Comparison of ENCODE assay signal across 9 mouse cellular contexts in genomic region chr6:12315070-12315909, GRCm38 (mm10).
DNase-seq lines count a peak whose midpoint lies in the region; ATAC-seq and TF ChIP-seq lines count a peak whose summit lies in the region.
"Had no signal": no experiment of that assay in that cellular context is flagged by ENCODE, and none has a peak within 500 bp of the region (broad histone marks: within the 10 kb centered on the region; RNA-seq: fewer than 3 reads in every experiment).

No protein-coding gene starts in this region.

- H3K4me2 ChIP-seq in forebrain, embryonic 12.5 days, result no peak overlapping the region
- H3K4me2 ChIP-seq: embryonic facial prominence, embryonic 15.5 days; liver, embryonic 13.5 days had no signal

- POLR2A ChIA-PET in Patski (lab: Charles Lee), result no interaction called here

- peak; percentile 69 for TF ChIP-seq CTCF in left cerebral cortex, adult 2 months (IDR thresholded peaks at IDR 0.05)
- peak; percentile 56 for TF ChIP-seq CTCF in Patski (IDR thresholded peaks at IDR 0.05)

- H3K27ac ChIP-seq in left cerebral cortex, adult 2 months, result no peak overlapping the region
- H3K27ac ChIP-seq in forebrain, embryonic 12.5 days, result no peak overlapping the region
- H3K27ac ChIP-seq: embryonic facial prominence, embryonic 15.5 days; liver, embryonic 13.5 days had no signal

- H3K27me3 ChIP-seq in Patski, result peaks cover 16% of the 10 kb centered on the region
- H3K27me3 ChIP-seq in forebrain, embryonic 12.5 days, result no peaks in the 10 kb centered on the region
- H3K27me3 ChIP-seq: embryonic facial prominence, embryonic 15.5 days; liver, embryonic 13.5 days had no signal

- in situ Hi-C loops in Patski (cut with MboI; ENCODE audit: low pct_unique_long_range_greater_than_20kb), result no loop called here

- H3K4me3 ChIP-seq in left cerebral cortex, adult 2 months, result no peak overlapping the region
- H3K4me3 ChIP-seq in forebrain, embryonic 12.5 days (replicated peaks), result no peak overlapping the region
- H3K4me3 ChIP-seq: embryonic facial prominence, embryonic 15.5 days; liver, embryonic 13.5 days had no signal

- no peak for ATAC-seq in Patski
- peak; percentile 63 for ATAC-seq in forebrain, embryonic 12.5 days (ENCODE audit: low FRiP score)

- CTCF ChIA-PET in Patski (lab: Charles Lee), result interaction anchor here (1.2 to 1.6 kb wide), 4 partner anchors 8 to 844 kb away, joined by 4 to 5 read pairs (median 4); no protein-coding TSS in a partner anchor

- 64% methylated on average over 7 of the region's 7 CpGs for WGBS in forebrain, embryonic 12.5 days

- no peaks in the 10 kb centered on the region for H3K36me3 ChIP-seq in forebrain, embryonic 12.5 days (replicated peaks)
- H3K36me3 ChIP-seq: embryonic facial prominence, embryonic 15.5 days; liver, embryonic 13.5 days had no signal

- H3K4me1 ChIP-seq in forebrain, embryonic 12.5 days, result no peaks in the 10 kb centered on the region
- H3K4me1 ChIP-seq: embryonic facial prominence, embryonic 15.5 days; liver, embryonic 13.5 days had no signal

- intact Hi-C loops in left cerebral cortex, adult 2 months (cut with DNase I), result loop anchor here (2.0 kb wide), 1 partner anchor 838 kb away; no protein-coding TSS in a partner anchor
- intact Hi-C loops in left cerebral cortex, postnatal 36 days (cut with DNase I), result loop anchor here (1.0 to 5.0 kb wide), 2 partner anchors 837 to 967 kb away; no protein-coding TSS in a partner anchor
- intact Hi-C loops in left cerebral cortex, postnatal 25 days (cut with DNase I), result loop anchor here (2.0 to 5.0 kb wide), 2 partner anchors 838 to 967 kb away; no protein-coding TSS in a partner anchor

- H3K9ac ChIP-seq in forebrain, embryonic 12.5 days, result no peak overlapping the region
- H3K9ac ChIP-seq: embryonic facial prominence, embryonic 15.5 days; liver, embryonic 13.5 days had no signal

- H3K9me3 ChIP-seq in forebrain, embryonic 12.5 days, result no peaks in the 10 kb centered on the region
- H3K9me3 ChIP-seq: embryonic facial prominence, embryonic 15.5 days; liver, embryonic 13.5 days had no signal

- DNase-seq in left cerebral cortex, adult 2 months (ENCODE audit: extremely low spot score in 1 of 2, low spot score in 2 of 2), result no peak
- DNase-seq in left cerebral cortex, postnatal 36 days (ENCODE audit: low spot score in 2 of 2), result no peak
- DNase-seq in Patski (ENCODE audit: low read depth, low spot score), result no peak
- peak; percentile 40 to 50 for DNase-seq in left cerebral cortex, postnatal 25 days (ENCODE audit: low spot score in 2 of 2)
- DNase-seq in thymus, postnatal 36 days, result peak; percentile 11 to 28
- DNase-seq in cerebellum, adult 8-10 months, result no peak
- DNase-seq: liver, embryonic 13.5 days had no signal

Comparison
In these comparisons a context has a peak if more than half of its experiments do, and no peak if none do; other contexts are left out.
1. DNase-seq: peak in left cerebral cortex, postnatal 25 days (2 of 2) and thymus, postnatal 36 days (2 of 2); none in left cerebral cortex, adult 2 months (0 of 2), left cerebral cortex, postnatal 36 days (0 of 2), Patski (single experiment) and cerebellum, adult 8-10 months (single experiment).